Mouse (Mus musculus) cerebellum, postnatal 36 days (tissue): ENCODE data around the gene Abtb1.

Source experiments
- DNase-seq, 2 experiments: peaks; one replicate each; pipeline ENCODE4 v3.0.0; 2021 to 2022; ENCODE audit warnings: mixed read lengths in 2 of 2

Abtb1 gene

DNA sequence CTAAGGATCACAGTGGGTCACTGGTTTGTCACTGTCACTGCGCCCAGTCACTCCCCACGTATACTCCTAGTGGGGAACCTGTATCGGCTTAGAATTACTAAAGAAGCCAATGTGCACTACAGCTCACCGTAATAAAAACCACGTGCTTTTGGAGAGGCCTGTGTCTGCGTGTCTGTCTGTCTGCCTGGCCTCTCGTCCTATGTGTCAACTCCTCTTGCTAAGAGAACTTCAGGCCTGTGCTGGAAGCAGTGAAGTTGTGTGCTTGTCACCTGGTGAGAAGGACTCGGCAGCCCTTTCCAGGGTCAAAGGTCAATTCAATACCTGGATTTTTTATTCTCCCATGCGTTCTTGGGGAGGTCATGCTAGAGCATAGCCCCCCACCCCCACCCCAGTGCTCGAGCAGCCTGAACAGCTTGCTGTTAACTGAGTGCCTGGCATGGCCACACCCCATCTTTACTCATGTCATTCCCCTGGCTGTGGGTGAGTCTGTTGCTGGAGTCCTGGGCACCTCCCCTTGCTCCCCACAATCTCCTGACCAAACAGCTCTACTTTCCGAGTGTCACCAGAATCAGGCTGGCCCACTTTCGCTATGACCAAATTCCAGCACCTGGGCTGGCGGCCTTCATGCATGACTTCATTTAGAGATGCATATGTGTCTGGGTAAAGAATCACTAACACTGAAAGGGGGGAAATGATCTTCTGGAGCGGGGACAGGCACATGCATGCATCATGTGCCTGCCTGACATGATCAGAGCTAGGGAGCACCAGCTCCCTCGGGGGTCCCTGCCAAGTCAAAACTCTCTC lies 13.4 kb downstream of the Abtb1 start:
- DNase-seq: no peak

DNA sequence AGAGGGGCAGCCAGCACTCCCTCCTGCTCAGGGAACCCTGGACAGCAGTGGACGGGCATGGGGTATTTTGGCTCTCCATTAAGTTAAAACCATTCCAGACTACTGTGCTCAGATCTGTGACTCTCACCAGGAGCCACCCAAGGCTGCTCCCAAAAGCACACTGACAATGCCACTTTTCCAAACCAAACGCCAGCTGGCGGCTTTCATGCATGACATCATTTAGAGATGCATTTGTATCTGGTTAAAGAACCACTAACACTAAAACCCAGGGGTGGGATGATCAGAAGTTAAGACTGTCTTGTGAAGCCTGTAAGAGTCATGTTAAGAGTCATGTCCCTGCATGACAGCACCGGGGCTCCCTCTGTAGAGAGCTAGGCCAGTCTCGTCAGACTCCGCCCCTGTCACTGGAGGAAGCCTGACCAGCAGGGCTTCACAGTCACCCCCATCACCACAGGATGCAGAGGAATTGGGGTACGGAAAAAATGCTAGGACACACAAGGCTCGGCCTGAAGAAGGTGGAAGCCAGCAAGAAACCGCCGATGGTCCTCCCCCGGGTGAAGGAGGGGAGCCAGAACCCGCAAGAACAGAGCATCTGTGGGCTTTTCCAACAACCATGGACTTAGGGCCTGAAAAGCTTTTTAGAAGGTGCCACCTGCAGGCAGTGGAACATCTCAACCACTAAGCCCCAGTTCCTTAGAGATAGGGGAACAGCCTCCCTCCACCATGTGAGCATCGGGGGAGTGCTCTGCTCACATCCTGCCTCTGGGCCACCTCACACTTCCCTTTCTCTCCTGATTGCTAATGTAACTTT lies 14.2 kb downstream of the Abtb1 start:
- DNase-seq: peak in 1 of 2 experiments; percentile 46

DNA sequence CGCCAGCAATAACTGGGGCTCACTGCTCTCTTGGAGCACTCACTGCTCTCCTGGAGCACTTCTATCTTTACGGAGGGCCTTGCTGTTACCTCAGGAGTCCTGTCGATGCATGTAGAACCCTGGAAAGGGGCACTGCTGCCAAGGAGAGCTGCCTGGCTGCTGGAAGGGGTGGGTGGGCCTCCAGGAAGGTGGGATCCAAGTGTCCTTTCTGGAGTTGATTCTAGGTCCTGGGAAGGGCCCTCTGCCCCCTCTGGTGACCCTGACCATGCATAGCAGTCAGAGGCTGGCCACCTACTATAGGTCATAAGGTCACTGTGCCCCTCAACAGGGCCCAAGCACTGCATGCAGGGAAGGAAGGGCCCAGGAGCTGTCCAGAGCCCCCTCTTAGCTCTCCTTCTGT lies 14.8 kb downstream of the Abtb1 start:
- no peak for DNase-seq

DNA sequence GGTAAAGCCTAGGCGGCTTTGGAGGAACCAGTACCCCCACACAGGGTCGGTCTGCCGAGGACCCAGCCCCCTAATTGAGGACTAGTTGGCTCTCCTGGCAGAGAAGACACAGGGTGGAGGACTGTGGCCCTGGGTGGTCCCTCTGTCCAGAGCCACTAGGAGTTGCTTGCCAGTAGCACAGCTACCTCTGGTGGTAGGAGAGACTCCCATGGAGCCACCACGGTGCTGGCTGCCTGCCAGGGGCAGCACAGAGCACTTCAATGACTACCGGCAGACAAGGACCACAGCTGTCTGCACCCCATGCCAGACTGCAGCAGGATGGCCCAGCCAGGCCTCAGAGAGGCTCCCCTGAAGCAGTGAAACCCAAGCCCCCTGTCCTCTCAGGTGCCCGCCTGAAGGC lies 15.2 kb downstream of the Abtb1 start:
- DNase-seq: peak in 1 of 2 experiments; percentile 45

DNA sequence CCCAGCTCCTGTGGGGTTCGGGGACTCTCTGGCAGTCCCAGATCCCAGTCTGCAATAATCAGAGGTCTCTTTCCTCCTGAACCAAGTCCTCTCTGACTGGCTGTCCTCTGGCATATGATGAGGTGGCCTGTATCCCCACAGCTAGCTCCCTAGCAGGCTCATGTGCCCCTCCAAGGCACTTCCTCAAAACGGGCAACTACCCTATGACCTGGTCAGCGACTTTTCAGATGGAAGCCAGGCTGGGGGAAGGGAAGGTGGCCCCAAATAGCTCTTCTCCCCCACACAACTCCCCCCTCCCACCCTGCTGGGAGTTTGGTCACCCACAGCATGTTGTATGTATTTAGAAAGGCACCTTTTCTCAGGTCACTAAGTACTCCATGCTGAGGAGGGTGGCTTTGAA lies 15.7 kb downstream of the Abtb1 start:
- peak in 1 of 2 experiments; percentile 9 for DNase-seq

DNA sequence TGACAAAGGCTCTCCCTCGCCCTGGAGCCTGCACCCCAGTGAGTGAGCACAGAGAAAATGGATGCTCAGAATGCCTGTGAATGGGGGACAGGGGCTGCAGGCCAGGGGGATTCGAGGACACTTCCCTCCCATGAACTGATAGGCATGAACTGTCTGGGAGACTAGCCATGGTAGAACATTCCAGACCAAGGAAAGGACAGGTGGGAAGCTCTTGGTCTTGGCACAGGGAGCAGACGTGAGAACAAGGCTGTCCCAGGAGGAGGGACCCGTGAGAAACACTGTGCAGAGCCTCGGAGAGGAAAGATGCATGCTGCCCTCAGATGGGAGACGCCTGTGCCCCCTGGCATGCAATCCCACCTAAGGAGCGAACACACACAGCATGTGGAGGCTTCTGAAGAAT lies 17.6 kb downstream of the Abtb1 start:
- DNase-seq: peak in 1 of 2 experiments; percentile 22

DNA sequence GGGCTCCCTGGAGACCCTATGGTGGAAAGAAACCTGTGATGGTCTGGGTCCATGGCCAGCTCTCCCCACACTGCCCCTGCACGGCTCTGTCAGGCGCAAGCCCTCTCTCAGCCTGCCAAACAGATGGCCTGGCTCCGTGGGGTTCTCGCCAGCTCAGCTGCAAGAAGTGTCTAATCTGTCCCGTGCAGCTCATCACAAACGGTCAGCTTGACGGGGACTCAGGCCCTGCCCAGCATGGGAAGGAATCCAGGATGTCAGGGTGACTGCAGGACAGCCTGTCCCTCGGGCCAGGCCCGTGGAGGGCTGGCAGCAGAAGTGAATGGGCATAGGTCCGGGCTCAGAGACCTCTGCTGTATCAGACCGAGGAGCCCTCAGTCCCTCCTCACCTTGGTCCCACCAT lies 19.9 kb downstream of the Abtb1 start:
- peak; percentile 84 to 88 for DNase-seq

DNA sequence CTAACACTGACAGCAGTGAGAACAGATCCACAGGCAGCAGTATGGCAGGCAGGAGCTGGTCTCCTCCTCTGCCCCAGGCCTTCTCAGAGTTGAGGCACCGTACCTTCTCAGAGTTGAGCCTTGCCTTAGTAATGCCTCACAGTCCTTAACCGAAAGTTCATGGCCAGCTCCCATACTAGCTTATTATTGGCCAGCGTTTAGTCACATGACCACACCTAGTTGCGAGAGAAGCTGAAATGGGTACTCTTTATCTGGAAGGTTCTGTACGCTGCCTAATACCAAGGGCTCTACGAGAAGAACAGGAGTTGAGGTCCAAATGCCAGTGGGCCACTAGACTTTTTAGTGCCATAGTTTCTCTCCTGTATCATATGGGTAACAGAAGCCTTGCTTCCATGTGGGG lies 20.5 kb downstream of the Abtb1 start:
- no peak for DNase-seq

DNA sequence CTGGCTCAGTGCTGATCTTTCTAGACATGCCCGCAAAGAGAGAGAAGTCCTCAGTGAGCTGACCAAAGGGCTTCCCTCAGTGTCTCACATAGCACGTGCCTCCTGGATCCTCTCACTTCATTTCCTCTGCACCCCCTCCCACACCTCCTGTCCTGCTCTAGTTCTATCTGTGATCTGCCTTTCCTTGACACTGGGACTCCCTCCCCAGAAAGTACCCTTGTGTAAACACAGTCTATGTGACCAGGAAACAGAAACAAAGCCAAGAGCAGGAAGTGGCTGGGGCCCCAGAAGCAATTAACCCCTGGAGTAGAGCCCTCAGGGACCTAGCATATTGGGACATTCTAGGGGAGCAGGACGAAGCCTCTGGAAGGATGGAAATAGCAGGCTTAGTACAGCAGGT lies 20.9 kb downstream of the Abtb1 start:
- no peak for DNase-seq

DNA sequence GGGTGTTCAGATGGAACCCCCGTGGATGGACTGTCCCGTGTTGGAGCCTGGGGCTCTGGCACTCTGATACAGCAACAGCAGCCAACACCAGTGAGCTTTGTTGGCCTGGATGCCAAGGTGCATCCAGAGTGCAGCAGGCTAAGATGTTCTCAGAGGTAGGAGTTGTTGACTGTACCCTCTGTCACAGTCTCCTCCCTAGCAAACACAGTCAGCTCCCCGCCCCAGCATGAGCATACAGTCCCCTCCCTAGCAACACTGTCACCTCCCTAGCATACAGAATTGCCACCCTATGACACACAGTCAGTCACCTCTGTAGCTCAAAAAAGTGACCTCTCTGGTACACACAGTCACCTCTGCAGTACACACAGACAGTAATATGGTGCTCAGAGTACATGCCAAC lies 24.9 kb downstream of the Abtb1 start:
- no peak for DNase-seq

DNA sequence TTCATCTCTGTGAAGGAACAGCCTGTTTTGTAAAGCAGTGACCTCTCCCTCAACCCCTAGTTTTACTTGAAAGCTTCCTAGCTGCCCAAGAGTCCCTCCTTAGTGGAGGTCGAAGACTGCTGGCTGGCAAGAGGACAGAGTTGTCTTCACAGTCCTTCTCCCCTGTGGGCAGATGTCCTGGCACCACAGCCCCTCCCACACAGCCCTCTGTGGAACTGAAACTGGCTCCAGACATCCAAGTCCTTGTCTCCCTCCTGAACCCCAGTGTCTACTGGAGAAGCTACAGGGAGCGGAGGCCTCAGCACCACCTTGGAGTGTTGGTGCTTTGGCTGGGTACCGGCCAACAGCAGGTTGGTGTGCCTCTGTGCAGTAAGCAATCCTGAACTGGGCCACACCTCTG lies 26.3 kb downstream of the Abtb1 start:
- DNase-seq: no peak

DNA sequence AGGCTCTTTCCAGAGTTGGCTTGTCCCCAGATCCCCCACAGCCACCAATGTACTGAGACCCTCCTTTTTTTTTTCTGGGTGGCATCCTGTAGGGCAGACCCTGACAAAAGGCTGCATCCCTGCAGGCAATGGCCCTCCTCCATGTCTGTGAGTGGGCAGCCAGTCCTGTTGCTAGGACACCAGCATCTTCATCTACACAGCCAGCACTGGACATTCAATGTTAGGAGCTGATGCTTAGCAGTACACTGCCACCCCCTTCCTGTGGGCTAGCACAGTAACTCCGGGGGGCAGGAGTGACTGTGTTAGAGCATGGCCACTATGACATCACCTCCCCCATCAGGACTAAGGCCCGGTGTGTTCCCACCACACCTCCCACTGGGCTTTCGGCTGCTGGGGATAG lies 26.7 kb downstream of the Abtb1 start:
- no peak for DNase-seq

DNA sequence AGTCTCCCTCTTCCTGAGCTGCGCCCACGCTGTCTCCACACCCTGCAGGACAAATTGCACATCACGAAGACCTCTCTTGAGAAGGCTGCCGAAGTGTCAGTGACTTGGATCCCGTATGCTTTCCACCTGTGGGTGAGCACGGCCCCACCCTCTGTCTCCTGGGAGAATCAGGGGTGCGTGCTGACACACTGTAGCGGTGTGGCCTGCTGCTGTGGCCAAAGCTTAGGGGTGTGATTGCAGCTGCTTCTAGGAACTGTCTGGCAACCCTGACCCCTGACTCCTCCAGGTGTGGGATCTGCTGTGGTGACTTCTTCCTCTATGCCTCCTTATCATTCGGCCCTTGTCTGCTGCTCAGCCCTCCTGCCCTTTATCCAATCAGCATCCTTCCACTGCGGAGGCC lies 28.0 kb downstream of the Abtb1 start:
- DNase-seq: no peak

DNA sequence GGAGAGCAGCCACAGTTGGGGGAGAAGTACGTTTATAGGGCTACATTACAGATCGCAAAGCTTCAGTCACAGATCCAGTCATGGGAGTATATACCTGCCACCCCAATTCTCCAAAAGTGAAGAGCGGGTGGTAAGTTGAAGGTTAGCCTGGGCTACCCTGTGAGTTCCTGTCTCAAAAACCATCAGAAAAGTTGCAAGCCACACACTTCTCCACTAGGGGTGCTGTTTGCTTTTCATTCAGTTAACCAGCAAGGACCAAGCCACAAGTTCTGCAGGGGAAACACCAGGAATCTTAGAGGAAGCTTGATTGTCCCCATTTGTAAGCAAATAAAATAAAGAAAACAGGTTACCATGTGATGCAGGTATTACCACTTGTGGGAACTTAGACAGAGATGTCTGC lies 28.9 kb downstream of the Abtb1 start:
- DNase-seq: peak; percentile 53 to 68

DNA sequence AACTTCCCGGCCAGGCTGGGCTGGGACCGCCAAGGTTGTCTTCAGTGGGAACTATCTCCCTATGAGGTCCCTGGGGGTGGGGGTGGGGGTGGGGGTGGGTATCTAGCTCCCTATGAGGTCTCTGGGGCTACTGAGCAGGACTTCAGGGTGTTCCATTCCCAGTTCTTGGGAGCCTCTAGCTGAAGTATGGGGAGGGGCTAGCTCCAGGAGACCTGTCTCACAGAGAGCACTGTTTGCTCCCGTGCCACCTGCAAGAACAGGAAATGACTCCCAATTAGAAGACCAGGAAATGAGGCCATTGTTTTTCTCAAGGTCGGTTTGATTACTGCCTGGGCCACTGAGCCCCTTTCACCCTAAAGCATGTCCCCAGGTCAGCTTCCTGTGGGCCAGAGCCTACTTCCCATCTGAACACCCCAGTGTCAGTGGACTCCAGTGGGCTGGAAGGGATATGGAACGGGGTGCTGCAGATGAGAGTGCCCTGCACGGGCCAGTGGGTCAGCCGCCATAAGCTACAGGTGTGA lies 29.8 kb downstream of the Abtb1 start:
- no peak for DNase-seq

DNA sequence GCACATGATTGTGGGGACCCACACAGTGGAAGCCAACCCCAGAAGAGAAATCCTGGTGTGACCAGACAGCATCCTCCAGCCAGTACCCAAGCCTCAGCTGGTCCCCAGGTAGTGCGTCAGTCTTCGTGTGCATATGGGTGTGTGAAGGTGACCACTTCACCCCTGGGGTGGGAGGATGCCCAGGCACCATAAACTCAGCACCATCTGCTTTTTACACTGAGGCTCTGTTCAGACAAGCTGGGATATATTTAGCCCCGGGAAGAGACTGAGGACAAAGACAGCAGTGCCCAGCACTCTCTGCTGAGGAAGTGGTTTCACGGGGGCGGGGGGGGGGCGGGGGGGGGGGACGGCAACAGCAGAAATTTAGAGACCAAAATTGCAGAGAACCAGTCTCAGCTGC lies 30.4 kb downstream of the Abtb1 start:
- no peak for DNase-seq

DNA sequence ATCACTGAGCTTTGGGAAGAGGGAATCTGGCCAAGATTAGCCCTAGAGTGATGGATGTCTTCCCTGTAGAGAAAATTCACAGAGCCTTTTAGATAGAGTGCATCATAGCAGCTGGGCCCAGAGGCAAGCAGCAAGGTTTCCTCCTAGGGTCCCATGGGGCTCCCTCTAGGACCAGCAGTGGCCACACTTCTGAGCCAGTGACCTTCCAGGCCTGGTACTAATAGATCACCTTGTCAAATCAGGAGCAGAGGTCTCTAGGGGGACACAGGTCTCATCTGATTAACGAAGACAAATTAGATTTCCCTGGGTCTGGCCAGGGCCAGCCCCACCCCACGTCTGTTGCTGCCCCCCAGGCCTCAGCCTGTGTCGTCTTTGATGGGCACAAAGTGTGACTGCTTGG lies 31.5 kb downstream of the Abtb1 start:
- no peak for DNase-seq

DNA sequence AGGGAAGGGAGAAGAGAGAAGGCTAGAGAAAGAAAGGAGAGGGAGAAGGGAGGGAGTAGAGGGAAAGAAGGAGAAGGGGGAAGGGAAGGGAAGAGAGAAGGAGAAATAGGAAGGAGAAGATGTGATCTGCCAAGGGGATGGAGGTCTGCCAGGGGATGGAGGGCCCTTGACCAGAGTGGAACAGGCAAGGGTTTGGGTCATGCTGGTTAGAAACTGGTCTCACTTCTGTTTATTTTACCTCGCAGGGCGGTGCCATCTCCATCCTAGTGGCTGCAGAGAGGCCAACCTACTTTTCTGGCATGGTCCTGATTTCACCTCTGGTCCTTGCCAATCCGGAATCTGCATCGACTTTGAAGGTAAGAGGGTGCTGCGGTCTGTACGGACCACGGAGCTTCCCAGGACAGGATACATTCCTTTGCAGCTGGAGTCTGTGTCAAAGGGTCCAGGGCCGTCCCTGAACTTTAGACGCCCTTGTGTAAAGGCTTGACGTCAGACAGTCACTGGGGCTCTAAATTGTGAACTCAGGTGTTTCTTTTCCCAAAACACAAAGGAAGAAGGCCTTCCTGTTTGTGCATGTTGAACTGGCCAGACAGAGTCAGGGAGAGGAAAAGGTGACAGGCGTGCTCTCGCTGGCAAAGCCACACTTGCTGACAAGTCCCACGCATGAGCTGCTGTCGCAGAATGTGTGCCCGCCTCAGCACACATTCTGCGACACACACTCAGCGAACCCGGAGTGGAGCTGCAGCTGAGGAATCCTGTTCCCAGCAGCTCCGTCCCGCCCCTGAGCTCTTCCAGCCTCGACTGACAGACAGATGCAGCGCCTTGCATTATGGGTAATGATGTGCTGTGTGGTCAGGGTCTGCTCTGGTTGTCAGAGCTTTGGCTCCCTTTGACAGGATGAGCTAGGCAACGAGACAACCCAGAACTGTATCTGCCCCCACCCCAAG lies 32.4 kb downstream of the Abtb1 start:
- DNase-seq: no peak

DNA sequence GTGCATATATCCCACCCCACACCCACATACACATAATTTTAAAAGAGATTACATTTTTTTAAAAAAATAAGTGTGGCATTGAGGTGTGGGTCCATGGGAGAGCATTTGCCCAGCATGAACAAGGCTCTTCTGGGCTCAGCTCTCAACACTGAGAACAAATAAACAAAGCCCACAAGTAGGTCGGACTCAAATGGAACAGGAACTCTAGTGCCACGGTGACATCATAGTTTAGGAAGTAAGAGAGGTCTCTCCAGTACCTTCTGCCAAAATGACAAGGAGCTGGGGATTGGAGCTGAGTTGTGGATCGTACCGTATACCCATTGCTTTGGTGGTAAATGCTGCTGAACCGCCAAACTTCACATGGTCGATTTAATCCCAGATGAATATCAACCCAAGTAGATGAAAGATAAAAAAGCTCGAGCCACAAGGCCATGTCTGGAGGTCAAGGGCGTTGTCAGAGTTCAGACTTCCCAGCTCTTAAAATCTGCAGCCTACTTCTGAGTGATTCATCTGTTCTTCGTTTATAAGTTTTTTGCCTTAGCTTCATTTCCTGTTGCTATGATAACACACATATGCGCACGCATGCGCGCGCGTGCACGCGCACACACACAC lies 36.7 kb downstream of the Abtb1 start:
- DNase-seq: no peak

DNA sequence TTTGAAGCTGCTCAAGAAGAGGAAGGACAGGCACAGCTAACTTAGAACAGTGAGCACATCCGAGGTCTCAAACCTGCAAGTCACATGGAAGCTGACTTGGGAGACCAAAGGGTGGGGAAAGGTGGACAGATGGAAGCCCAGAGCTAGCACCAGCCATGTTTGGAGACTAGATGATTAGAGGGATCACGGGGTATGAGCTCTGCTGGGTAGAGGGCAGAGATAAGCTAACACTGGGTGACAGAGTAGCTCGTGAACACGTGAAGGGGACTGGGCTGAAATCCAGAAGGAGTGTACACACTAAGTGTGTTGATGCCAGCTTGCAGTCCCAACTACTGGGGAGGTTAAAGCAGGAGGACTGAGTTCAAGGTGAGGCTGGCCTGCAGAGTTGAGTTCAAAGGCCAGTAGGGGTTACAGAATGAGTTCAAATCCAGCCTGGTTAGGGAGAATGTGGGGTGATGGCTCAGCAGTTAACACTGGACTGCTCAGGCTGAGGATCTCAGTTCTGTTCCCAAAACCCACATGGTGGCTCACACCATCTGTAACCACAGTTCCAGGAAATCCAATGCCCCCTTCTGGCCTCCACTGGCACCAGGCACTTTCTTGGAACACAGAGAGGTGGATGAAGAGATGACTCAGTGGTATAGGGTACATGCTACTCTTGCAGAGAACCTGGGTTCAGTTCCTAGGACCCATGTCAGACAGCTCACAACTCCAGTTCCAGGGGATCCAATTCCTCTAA lies 37.7 kb downstream of the Abtb1 start:
- DNase-seq: no peak

DNA sequence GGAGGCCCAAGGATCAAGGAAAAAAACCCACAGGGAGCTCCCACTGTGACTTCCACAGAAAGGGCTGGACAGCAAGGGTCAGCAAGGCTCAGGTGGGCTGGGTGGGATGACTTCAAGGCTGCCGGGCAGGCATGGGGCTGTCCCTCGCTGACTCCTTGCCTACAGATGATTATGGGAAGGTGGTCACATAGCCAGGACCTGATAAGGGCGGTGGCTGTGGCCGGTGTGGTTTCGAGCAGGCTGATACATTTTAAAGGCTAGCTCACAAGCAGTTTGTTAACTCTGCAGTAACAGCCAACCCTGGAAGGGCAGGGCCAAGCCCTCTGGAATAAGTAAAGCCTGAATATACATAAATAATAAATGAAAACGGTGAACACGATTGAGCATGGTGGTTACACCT lies 38.7 kb downstream of the Abtb1 start:
- DNase-seq: no peak

DNA sequence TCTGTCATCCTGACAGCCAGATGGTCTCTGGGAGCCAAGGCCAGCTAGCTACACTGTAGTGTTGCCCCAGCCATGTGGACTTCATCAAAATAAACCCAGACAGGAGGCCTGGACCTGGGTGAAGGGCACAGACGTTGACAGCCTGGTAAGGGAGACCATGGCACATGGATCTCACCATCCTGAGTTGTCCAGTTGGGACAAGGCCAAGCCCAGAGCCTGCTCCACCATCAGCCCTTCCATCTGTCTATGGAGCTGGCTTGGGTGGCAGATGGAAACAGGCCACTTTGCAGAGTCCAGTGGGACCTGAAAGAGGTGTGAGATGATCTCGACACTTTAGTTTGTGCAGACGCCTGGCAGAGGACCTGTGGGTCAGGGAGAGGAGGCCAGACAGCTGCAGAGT lies 41.0 kb downstream of the Abtb1 start:
- peak; percentile 88 for DNase-seq
